ENCODE assay signal across 9 mouse cellular contexts in genomic region chr16:93770271-93770926, GRCm38 (mm10). TPM values are rescaled to one million over a fixed set of nuclear protein-coding genes. Genes with fewer than 3 reads are reported as not detected.
DNase-seq lines count a peak whose midpoint lies in the region; ATAC-seq and TF ChIP-seq lines count a peak whose summit lies in the region.
"Had no signal": no experiment of that assay in that cellular context is flagged by ENCODE, and none has a peak within 500 bp of the region (broad histone marks: within the 10 kb centered on the region; RNA-seq: fewer than 3 reads in every experiment).

No protein-coding gene starts in this region.

- H3K27ac ChIP-seq in heart, embryonic 10.5 days, result peak overlapping the region; percentile 8; the same call in 1 of the 2 replicates
- no peak overlapping the region for H3K27ac ChIP-seq in embryonic facial prominence, embryonic 14.5 days (replicated peaks; ENCODE audit: low read depth, low read length)
- H3K27ac ChIP-seq in limb, embryonic 13.5 days, result no peak overlapping the region
- no peak overlapping the region for H3K27ac ChIP-seq in left cerebral cortex, adult 2 months

- no peaks in the 10 kb centered on the region; the same call in 1 of the 2 replicates for H3K36me3 ChIP-seq in heart, embryonic 10.5 days
- peaks cover 58% of the 10 kb centered on the region for H3K36me3 ChIP-seq in E14TG2a.4 (ENCODE audit: insufficient read depth, low read length)
- H3K36me3 ChIP-seq in embryonic facial prominence, embryonic 14.5 days (ENCODE audit: control insufficient read depth, insufficient read depth, low read length), result peaks cover 14% of the 10 kb centered on the region
- peaks cover 41% of the 10 kb centered on the region; the same call in 1 of the 2 replicates for H3K36me3 ChIP-seq in limb, embryonic 13.5 days

- 58% methylated on average over 32 of the region's 32 CpGs for WGBS in heart, embryonic 10.5 days
- 68% methylated on average over 30 of the region's 32 CpGs for WGBS in embryonic facial prominence, embryonic 14.5 days
- WGBS in limb, embryonic 13.5 days, result 69% methylated on average over 32 of the region's 32 CpGs

- peaks cover 10% of the 10 kb centered on the region; the same call in 1 of the 2 replicates for H3K27me3 ChIP-seq in heart, embryonic 10.5 days (ENCODE audit: insufficient read depth, poor library complexity, severe bottlenecking)
- no peaks in the 10 kb centered on the region for H3K27me3 ChIP-seq in E14TG2a.4 (ENCODE audit: insufficient read depth, low read length)
- no peaks in the 10 kb centered on the region for H3K27me3 ChIP-seq in embryonic facial prominence, embryonic 14.5 days (replicated peaks; ENCODE audit: control insufficient read depth, insufficient read depth, low read length)
- H3K27me3 ChIP-seq in limb, embryonic 13.5 days, result no peaks in the 10 kb centered on the region

- H3K4me2 ChIP-seq in embryonic facial prominence, embryonic 14.5 days (ENCODE audit: low read depth, low read length), result no peak overlapping the region
- peak overlapping the region; percentile 19; the same call in 1 of the 2 replicates for H3K4me2 ChIP-seq in limb, embryonic 13.5 days (replicated peaks)

- intact Hi-C loops in heart, postnatal 36 days (cut with DNase I), result no loop called here
- intact Hi-C loops in left cerebral cortex, adult 2 months (cut with DNase I), result no loop called here

- 0 out of 2 replicates have a peak overlapping the region, but pooled peaks have one; percentile 11 for H3K9ac ChIP-seq in embryonic facial prominence, embryonic 14.5 days (ENCODE audit: low read depth, low read length)
- peak overlapping the region; percentile 25; the same call in 1 of the 2 replicates for H3K9ac ChIP-seq in limb, embryonic 13.5 days

- no peaks in the 10 kb centered on the region for H3K9me3 ChIP-seq in heart, embryonic 10.5 days
- no peaks in the 10 kb centered on the region for H3K9me3 ChIP-seq in E14TG2a.4 (ENCODE audit: low read length)
- H3K9me3 ChIP-seq in embryonic facial prominence, embryonic 14.5 days (ENCODE audit: control insufficient read depth, low read length), result no peaks in the 10 kb centered on the region
- no peaks in the 10 kb centered on the region for H3K9me3 ChIP-seq in limb, embryonic 13.5 days

- peaks cover 4% of the 10 kb centered on the region; the same call in 1 of the 2 replicates for H3K4me1 ChIP-seq in heart, embryonic 10.5 days
- H3K4me1 ChIP-seq in E14TG2a.4 (replicated peaks; ENCODE audit: low read depth, low read length), result peaks cover 34% of the 10 kb centered on the region
- H3K4me1 ChIP-seq in embryonic facial prominence, embryonic 14.5 days (ENCODE audit: control insufficient read depth, insufficient read depth, low read length), result no peaks in the 10 kb centered on the region
- H3K4me1 ChIP-seq in limb, embryonic 13.5 days, result peaks cover 18% of the 10 kb centered on the region

- TF ChIP-seq CTCF in E14TG2a.4 (conservative IDR thresholded peaks at IDR 0.05; ENCODE audit: low read length), result no peak
- no peak for TF ChIP-seq CTCF in left cerebral cortex, adult 2 months (IDR thresholded peaks at IDR 0.05)

- H3K4me3 ChIP-seq in heart, embryonic 10.5 days, result no peak overlapping the region
- peak overlapping the region; percentile 71 for H3K4me3 ChIP-seq in E14TG2a.4 (replicated peaks; ENCODE audit: low read length)
- H3K4me3 ChIP-seq in embryonic facial prominence, embryonic 14.5 days (ENCODE audit: low read depth, low read length), result no peak overlapping the region
- H3K4me3 ChIP-seq in limb, embryonic 13.5 days, result no peak overlapping the region
- H3K4me3 ChIP-seq in left cerebral cortex, adult 2 months, result no peak overlapping the region

- peak; percentile 76 for ATAC-seq in embryonic facial prominence, embryonic 14.5 days (ENCODE audit: low read depth)
- ATAC-seq in limb, embryonic 13.5 days (ENCODE audit: low FRiP score, low read depth), result peak; percentile 36; the same call in 1 of the 2 replicates

- DNase-seq in heart, embryonic 10.5 days (ENCODE audit: low spot score), result no peak
- DNase-seq in heart, postnatal 36 days, result no peak
- DNase-seq in embryonic facial prominence, embryonic 14.5 days (ENCODE audit: low spot score), result peak; percentile 43
- DNase-seq in left cerebral cortex, adult 2 months (ENCODE audit: extremely low spot score in 1 of 2, low spot score in 2 of 2), result no peak
- DNase-seq in frontal cortex, postnatal 14 days (ENCODE audit: low spot score in 2 of 2), result no peak
- no peak for DNase-seq in right cerebral cortex, postnatal 14 days
- DNase-seq: adrenal gland, postnatal 25 days had no signal

RNA-seq across cellular contexts. Expression of gene Dop1b, which starts 58.7 kb away (rescaled TPM):
- 6.3 and 7.4 TPM in 2 replicates for polyA plus RNA-seq in heart, embryonic 10.5 days (2016; fragmentation: Nextera tagmentation; extraction: Ambion mirVana)
- 10 to 100 TPM; 16.8 to 18.1 TPM for total RNA-seq in heart, postnatal 36 days (2021)
- 13.4 and 14.0 TPM in 2 replicates for polyA plus RNA-seq in embryonic facial prominence, embryonic 14.5 days (2014; fragmentation: Nextera tagmentation; extraction: Ambion mirVana)
- polyA plus RNA-seq in limb, embryonic 13.5 days (2015; fragmentation: Nextera tagmentation; extraction: Ambion mirVana), result 9.9 and 10.7 TPM in 2 replicates
- 100 to 1,000 TPM in 1 of 2 experiments, 10 to 100 TPM in 1; 98.5 to 117 TPM for total RNA-seq in left cerebral cortex, adult 2 months (2021)
